Mouse (Mus musculus) ES-Bruce4 (cell line): Measurements from ENCODE around the gene Mrps22. TPM values are rescaled to one million over a fixed set of nuclear protein-coding genes. Genes with fewer than 3 reads are reported as not detected.

ENCODE experiments used
- H3K27ac ChIP-seq: 2 replicates; pipeline ENCODE4 v1.5.1; 2012; ENCODE audit warnings: low read length, inconsistent platforms; ENCODE audit not compliant: insufficient read depth
- H3K27me3 ChIP-seq: 2 replicates; pipeline ENCODE4 v1.6.1; 2012; ENCODE audit warnings: mild to moderate bottlenecking, low read length, inconsistent platforms; ENCODE audit not compliant: control insufficient read depth, poor library complexity, insufficient read depth, severe bottlenecking
- H3K36me3 ChIP-seq: 2 replicates; pipeline ENCODE4 v1.6.1; 2012; ENCODE audit warnings: inconsistent platforms, mild to moderate bottlenecking, low read length, moderate library complexity; ENCODE audit not compliant: control insufficient read depth, poor library complexity, insufficient read depth, severe bottlenecking
- H3K4me1 ChIP-seq: one replicate; pipeline ENCODE4 v1.8.1; 2011; ENCODE audit warnings: low read length; ENCODE audit not compliant: control insufficient read depth, insufficient read depth
- H3K4me3 ChIP-seq: 2 replicates; pipeline ENCODE4 v1.5.1; 2011; ENCODE audit warnings: low read depth, mild to moderate bottlenecking, low read length
- H3K9ac ChIP-seq: 2 replicates; pipeline ENCODE4 v1.6.1; 2012; ENCODE audit warnings: low read depth, mild to moderate bottlenecking, inconsistent platforms; ENCODE audit not compliant: poor library complexity, severe bottlenecking
- H3K9me3 ChIP-seq: replicated peaks from 2 replicates; pipeline ENCODE4 v1.6.1; 2012; ENCODE audit warnings: mild to moderate bottlenecking, low read length, inconsistent platforms; ENCODE audit not compliant: control insufficient read depth, poor library complexity, insufficient read depth, severe bottlenecking
- CTCF ChIP-seq: IDR thresholded peaks from one replicate; pipeline ENCODE4 v1.8.1; 2011; ENCODE audit warnings: low read depth, low read length
- EP300 ChIP-seq: IDR thresholded peaks from 2 replicates; pipeline ENCODE4 v1.6.1; 2011; ENCODE audit warnings: low read depth, low read length; ENCODE audit not compliant: insufficient read depth
- POLR2A ChIP-seq: IDR thresholded peaks from one replicate; pipeline ENCODE4 v1.8.1; 2011; ENCODE audit warnings: low read length; ENCODE audit not compliant: insufficient read depth
- polyA plus RNA-seq: library from polyadenylated mRNA; stranded (reverse); fragments of >200 nt; gene quantifications from 2 replicates; pipeline ENCODE4 v1.2.4, GENCODE M21; 2011; ENCODE audit warnings: low read depth; ENCODE audit not compliant: missing spikeins, insufficient read depth, insufficient read length

The Mrps22 gene
- polyA plus RNA-seq = 41.8 and 50.3 TPM in 2 replicates

- H3K9ac ChIP-seq = peak within 1 kb of the TSS; percentile 69
- TF ChIP-seq CTCF = no peak
- TF ChIP-seq POLR2A = peak; percentile 63
- H3K9me3 ChIP-seq = no peaks in the 10 kb centered on the region
- no peak within 1 kb of the TSS for H3K27ac ChIP-seq
- no peaks in the 10 kb centered on the region for H3K27me3 ChIP-seq
- H3K4me3 ChIP-seq = peak within 1 kb of the TSS; percentile 94
- H3K4me1 ChIP-seq = no peaks in the 10 kb centered on the region
- 0 out of 2 replicates have a peak, but pooled peaks cover 4% of the 10 kb centered on the region for H3K36me3 ChIP-seq
Measured at GRCm38 (mm10) chr9:98601156-98601836, at the start of gene Mrps22. TSS of gene Mrps22 (minus strand) at chr9:98601660.

GRCm38 (mm10) chr9:98650547-98650946, 49.1 kb upstream of the Mrps22 start:
- Histone ChIP-seq H3K36me3 (no peaks in the 10 kb centered on the region), H3K4me1 (no peaks in the 10 kb centered on the region), H3K9me3 (no peaks in the 10 kb centered on the region), H3K27ac (no peak overlapping the region), H3K4me3 (no peak overlapping the region), H3K9ac (no peak overlapping the region), H3K27me3 (no peaks in the 10 kb centered on the region)
- TF ChIP-seq EP300 = no peak
- no peak for TF ChIP-seq POLR2A
- TF ChIP-seq CTCF = no peak

GRCm38 (mm10) chr9:98647418-98647817, 46.0 kb upstream of the Mrps22 start:
- H3K4me1 ChIP-seq = no peaks in the 10 kb centered on the region
- no peak overlapping the region for H3K9ac ChIP-seq
- no peaks in the 10 kb centered on the region for H3K27me3 ChIP-seq
- no peaks in the 10 kb centered on the region for H3K36me3 ChIP-seq
- H3K4me3 ChIP-seq = no peak overlapping the region
- H3K27ac ChIP-seq = no peak overlapping the region
- TF ChIP-seq CTCF (no peak), POLR2A (no peak), EP300 (no peak)
- H3K9me3 ChIP-seq = no peaks in the 10 kb centered on the region

- Histone ChIP-seq H3K4me3 (no peak overlapping the region), H3K9ac (no peak overlapping the region), H3K4me1 (no peaks in the 10 kb centered on the region), H3K27ac (no peak overlapping the region), H3K36me3 (no peaks in the 10 kb centered on the region), H3K27me3 (no peaks in the 10 kb centered on the region), H3K9me3 (no peaks in the 10 kb centered on the region)
- TF ChIP-seq CTCF = peak; percentile 72
- TF ChIP-seq POLR2A = no peak
Measured at GRCm38 (mm10) chr9:98645750-98646149, 44.3 kb upstream of the Mrps22 start.

- Histone ChIP-seq H3K4me1 (no peaks in the 10 kb centered on the region), H3K4me3 (no peak overlapping the region), H3K27me3 (no peaks in the 10 kb centered on the region), H3K9ac (no peak overlapping the region), H3K9me3 (no peaks in the 10 kb centered on the region), H3K27ac (no peak overlapping the region), H3K36me3 (no peaks in the 10 kb centered on the region)
- no peak for TF ChIP-seq EP300
- no peak for TF ChIP-seq POLR2A
- no peak for TF ChIP-seq CTCF
Measured at GRCm38 (mm10) chr9:98642126-98642525, 40.7 kb upstream of the Mrps22 start.

- no peak for TF ChIP-seq CTCF
- no peak for TF ChIP-seq EP300
- no peak for TF ChIP-seq POLR2A
- Histone ChIP-seq H3K27me3 (no peaks in the 10 kb centered on the region), H3K9ac (no peak overlapping the region), H3K4me3 (no peak overlapping the region), H3K9me3 (no peaks in the 10 kb centered on the region), H3K36me3 (no peaks in the 10 kb centered on the region), H3K27ac (no peak overlapping the region), H3K4me1 (no peaks in the 10 kb centered on the region)
Measured at GRCm38 (mm10) chr9:98633287-98634162, 32.1 kb upstream of the Mrps22 start.
